Mouse (Mus musculus) stomach, postnatal 0 days (tissue): ENCODE data around the gene Serhl. TPM values are rescaled to one million over a fixed set of nuclear protein-coding genes. Genes with fewer than 3 reads are reported as not detected.
"Not testable (repeated sequence)": the region's sequence is repeated elsewhere in the genome, so short reads cannot be mapped to it uniquely, and the experiment has no call there.

ENCODE experiments used
- ATAC-seq: fragments of 200-750 bp; cut with Nextera tagmentation; 2 replicates; pipeline ENCODE4 v1.8.0; 2017; ENCODE audit not compliant: low FRiP score, low TSS enrichment
- DNase-seq: peaks from one replicate; pipeline ENCODE4 v3.0.0-alpha.2; 2016; ENCODE audit warnings: low spot score
- H3K27ac ChIP-seq: fragments of 300-500 bp; sonication (generic); replicated peaks from 2 replicates; pipeline ENCODE4 v1.5.1; 2014; ENCODE audit warnings: mild to moderate bottlenecking, control low read depth
- H3K27me3 ChIP-seq: fragments of 300-500 bp; sonication (generic); 2 replicates; pipeline ENCODE4 v1.6.1; 2014; ENCODE audit warnings: low read length; ENCODE audit not compliant: control insufficient read depth, insufficient read depth
- H3K36me3 ChIP-seq: fragments of 300-500 bp; sonication (generic); 2 replicates; pipeline ENCODE4 v1.6.1; 2014; ENCODE audit warnings: low read length, mixed read lengths; ENCODE audit not compliant: control insufficient read depth, insufficient read depth
- H3K4me1 ChIP-seq: fragments of 300-500 bp; sonication (generic); replicated peaks from 2 replicates; pipeline ENCODE4 v1.6.1; 2014; ENCODE audit warnings: antibody characterized with exemption; ENCODE audit not compliant: control insufficient read depth, insufficient read depth
- H3K4me2 ChIP-seq: fragments of 300-500 bp; sonication (generic); replicated peaks from 2 replicates; pipeline ENCODE4 v1.6.1; 2014; ENCODE audit warnings: low read depth, mild to moderate bottlenecking, control low read depth, moderate library complexity
- H3K4me3 ChIP-seq: fragments of 300-500 bp; sonication (generic); 2 replicates; pipeline ENCODE4 v1.5.1; 2014; ENCODE audit warnings: low read depth, low read length, control low read depth
- H3K9ac ChIP-seq: fragments of 300-500 bp; sonication (generic); 2 replicates; pipeline ENCODE4 v1.6.1; 2014; ENCODE audit warnings: mild to moderate bottlenecking, low read length, control low read depth, mixed read lengths
- H3K9me3 ChIP-seq: fragments of 300-500 bp; sonication (generic); 2 replicates; pipeline ENCODE4 v1.6.1; 2016; ENCODE audit warnings: low read length; ENCODE audit not compliant: control insufficient read depth
- CTCF ChIP-seq: IDR thresholded peaks from 2 replicates; pipeline ENCODE4 v1.5.1; 2016; ENCODE audit warnings: antibody characterized with exemption, low read depth, mild to moderate bottlenecking, moderate library complexity
- EP300 ChIP-seq: optimal IDR thresholded peaks from 2 replicates; pipeline ENCODE3; 2016; ENCODE audit warnings: antibody characterized with exemption
- WGBS: fragments of 180-500 bp; shearing (Covaris S2); extraction: QIAGEN DNeasy Blood & Tissue Kit; methylation state at CpG from one replicate; pipeline ENCODE4 v1.1.7; 2014; 5-methylcytosine and 5-hydroxymethylcytosine counted together
- polyA plus RNA-seq: library from polyadenylated mRNA; unstranded; fragments of >200 nt; fragmentation: Nextera tagmentation; extraction: Ambion mirVana; gene quantifications from 2 replicates; pipeline ENCODE4 v1.2.1, GENCODE M21; 2015

The Serhl gene
- polyA plus RNA-seq, 1 experiment from 2014 or later: 51.5 TPM

GRCm38 (mm10) chr15:83059233-83059660 is 30.1 kb upstream of the Serhl start:
- no peaks in the 10 kb centered on the region for H3K36me3 ChIP-seq
- WGBS: 49% methylated on average over 5 of the region's 5 CpGs
- ATAC-seq (no peak), DNase-seq (no peak)
- H3K4me1 ChIP-seq: 0 out of 2 replicates have a peak, but pooled peaks cover 2% of the 10 kb centered on the region
- no peaks in the 10 kb centered on the region for H3K27me3 ChIP-seq
- H3K9ac ChIP-seq: no peak overlapping the region
- no peaks in the 10 kb centered on the region for H3K9me3 ChIP-seq
- no peak overlapping the region for H3K4me3 ChIP-seq
- H3K4me2 ChIP-seq: no peak overlapping the region
- H3K27ac ChIP-seq: no peak overlapping the region
- TF ChIP-seq EP300: no peak
- no peak for TF ChIP-seq CTCF

- DNase-seq (no peak), ATAC-seq (peak; percentile 35; the same call in 1 of the 2 replicates)
- WGBS: 13% methylated on average over 5 of the region's 5 CpGs
- no peaks in the 10 kb centered on the region for H3K27me3 ChIP-seq
- H3K9me3 ChIP-seq: no peaks in the 10 kb centered on the region
- no peak overlapping the region for H3K4me2 ChIP-seq
- no peak overlapping the region for H3K9ac ChIP-seq
- H3K4me1 ChIP-seq: 0 out of 2 replicates have a peak, but pooled peaks cover 2% of the 10 kb centered on the region
- H3K4me3 ChIP-seq: no peak overlapping the region
- H3K36me3 ChIP-seq: no peaks in the 10 kb centered on the region
- H3K27ac ChIP-seq: no peak overlapping the region
- TF ChIP-seq EP300 (no peak), CTCF (no peak)
Observed at GRCm38 (mm10) chr15:83061689-83062088, 27.6 kb upstream of the Serhl start.

- not testable (repeated sequence) for DNase-seq, H3K9me3 ChIP-seq, H3K36me3 ChIP-seq, H3K4me2 ChIP-seq, H3K9ac ChIP-seq, H3K4me1 ChIP-seq, H3K27me3 ChIP-seq, H3K4me3 ChIP-seq, H3K27ac ChIP-seq, ATAC-seq
- WGBS: 85% methylated on average over 2 of the region's 2 CpGs
Observed at GRCm38 (mm10) chr15:83062582-83062981, 26.7 kb upstream of the Serhl start.

GRCm38 (mm10) chr15:83065543-83065942 is 23.8 kb upstream of the Serhl start:
- no peaks in the 10 kb centered on the region for H3K36me3 ChIP-seq
- 39% methylated on average over 4 of the region's 4 CpGs for WGBS
- H3K27ac ChIP-seq: no peak overlapping the region
- no peak overlapping the region for H3K4me2 ChIP-seq
- DNase-seq: peak; percentile 26
- H3K9me3 ChIP-seq: no peaks in the 10 kb centered on the region
- no peak overlapping the region for H3K9ac ChIP-seq
- H3K4me1 ChIP-seq: no peaks in the 10 kb centered on the region
- no peak for ATAC-seq
- H3K27me3 ChIP-seq: no peaks in the 10 kb centered on the region
- no peak overlapping the region for H3K4me3 ChIP-seq
- TF ChIP-seq CTCF (no peak), EP300 (no peak)

GRCm38 (mm10) chr15:83068270-83068669 is 21.0 kb upstream of the Serhl start:
- TF ChIP-seq CTCF (no peak), EP300 (no peak)
- Histone ChIP-seq H3K9ac (no peak overlapping the region), H3K4me3 (no peak overlapping the region), H3K4me2 (no peak overlapping the region), H3K27me3 (no peaks in the 10 kb centered on the region), H3K36me3 (no peaks in the 10 kb centered on the region), H3K9me3 (no peaks in the 10 kb centered on the region), H3K27ac (no peak overlapping the region), H3K4me1 (no peaks in the 10 kb centered on the region)
- ATAC-seq (no peak), DNase-seq (no peak)
- WGBS: 94% methylated on average over 5 of the region's 5 CpGs

GRCm38 (mm10) chr15:83070942-83071341 is 18.4 kb upstream of the Serhl start:
- no peak for TF ChIP-seq EP300
- Histone ChIP-seq H3K4me3 (no peak overlapping the region), H3K27ac (no peak overlapping the region), H3K36me3 (no peaks in the 10 kb centered on the region), H3K4me1 (no peaks in the 10 kb centered on the region), H3K9me3 (no peaks in the 10 kb centered on the region), H3K4me2 (no peak overlapping the region), H3K9ac (no peak overlapping the region), H3K27me3 (no peaks in the 10 kb centered on the region)
- DNase-seq (no peak), ATAC-seq (0 out of 2 replicates have a peak, but pooled peaks have one; percentile 55)
- 32% methylated on average over 3 of the region's 3 CpGs for WGBS
